Mouse (Mus musculus) T-helper 1 cell (primary cell): ENCODE data around the gene Reps1.

Experiments used
- in situ Hi-C: fragments of 300-600 bp; cut with MboI, MseI; formaldehyde crosslinking; loops from one replicate; pipeline ENCODE4 v1.15.1; 2025; ENCODE audit warnings: high pct_unique_total_duplicates

Gene Reps1

GRCm38 (mm10) chr10:18055696-18056390, at the start of gene Reps1:
Gene Reps1, plus strand, starts transcription at chr10:18055861.
- in situ Hi-C loops: no loop called here

GRCm38 (mm10) chr10:18006756-18007155, 48.9 kb upstream of the Reps1 start:
- in situ Hi-C loops: no loop called here

GRCm38 (mm10) chr10:18007243-18007642, 48.4 kb upstream of the Reps1 start:
- in situ Hi-C loops: no loop called here

GRCm38 (mm10) chr10:18008118-18008517, 47.5 kb upstream of the Reps1 start:
- in situ Hi-C loops: no loop called here

- in situ Hi-C loops: no loop called here
Measured at GRCm38 (mm10) chr10:18009744-18010143, 45.9 kb upstream of the Reps1 start.

GRCm38 (mm10) chr10:18011761-18012160, 43.9 kb upstream of the Reps1 start:
- in situ Hi-C loops: no loop called here

GRCm38 (mm10) chr10:18020443-18020842, 35.2 kb upstream of the Reps1 start:
- in situ Hi-C loops: no loop called here

GRCm38 (mm10) chr10:18020846-18021245, 34.8 kb upstream of the Reps1 start:
- in situ Hi-C loops: no loop called here

- in situ Hi-C loops: no loop called here
Measured at GRCm38 (mm10) chr10:18021576-18022311, 33.9 kb upstream of the Reps1 start.

- in situ Hi-C loops: no loop called here
Measured at GRCm38 (mm10) chr10:18022312-18022711, 33.3 kb upstream of the Reps1 start.

GRCm38 (mm10) chr10:18022741-18023347, 32.8 kb upstream of the Reps1 start, which contains the start of gene Abracl:
Gene Abracl, minus strand, starts transcription at chr10:18023288.
- in situ Hi-C loops: no loop called here

GRCm38 (mm10) chr10:18034408-18034807, 21.3 kb upstream of the Reps1 start:
- in situ Hi-C loops: loop anchor here (25.0 kb wide), 1 partner anchor 297 kb away; no protein-coding TSS in a partner anchor

GRCm38 (mm10) chr10:18036849-18037248, 18.8 kb upstream of the Reps1 start:
- in situ Hi-C loops: loop anchor here (25.0 kb wide), 1 partner anchor 300 kb away; no protein-coding TSS in a partner anchor

GRCm38 (mm10) chr10:18046380-18046779, 9.3 kb upstream of the Reps1 start:
- in situ Hi-C loops: loop anchor here (25.0 kb wide), 1 partner anchor 309 kb away; no protein-coding TSS in a partner anchor

GRCm38 (mm10) chr10:18047380-18048146, 8.1 kb upstream of the Reps1 start:
- in situ Hi-C loops: loop anchor here (25.0 kb wide), 1 partner anchor 310 kb away; no protein-coding TSS in a partner anchor

GRCm38 (mm10) chr10:18055009-18055695, 509 bp upstream of the Reps1 start:
- in situ Hi-C loops: no loop called here

GRCm38 (mm10) chr10:18056391-18056745, 707 bp downstream of the Reps1 start:
- in situ Hi-C loops: no loop called here

GRCm38 (mm10) chr10:18058681-18059338, 3.1 kb downstream of the Reps1 start:
- in situ Hi-C loops: no loop called here

GRCm38 (mm10) chr10:18059807-18060206, 4.1 kb downstream of the Reps1 start:
- in situ Hi-C loops: no loop called here

- in situ Hi-C loops: no loop called here
Measured at GRCm38 (mm10) chr10:18060778-18061177, 5.1 kb downstream of the Reps1 start.
